Mouse (Mus musculus) hindbrain, postnatal 0 days (tissue): ENCODE measurements around the gene Hist1h4h. TPM values are rescaled to one million over a fixed set of nuclear protein-coding genes. Genes with fewer than 3 reads are reported as not detected.

Experiments used
- ATAC-seq: fragments of 200-750 bp; cut with Nextera tagmentation; 2 replicates; pipeline ENCODE4 v1.8.0; 2017; ENCODE audit warnings: mild to moderate bottlenecking, moderate TSS enrichment, moderate library complexity
- DNase-seq: peaks from one replicate; pipeline ENCODE4 v3.0.0-alpha.2; 2015; ENCODE audit warnings: low spot score
- H3K27ac ChIP-seq: fragments of 300-500 bp; sonication (generic); 2 replicates; pipeline ENCODE4 v1.5.1; 2014; ENCODE audit warnings: mild to moderate bottlenecking
- H3K27me3 ChIP-seq: fragments of 300-500 bp; sonication (generic); 2 replicates; pipeline ENCODE4 v1.6.1; 2014; ENCODE audit warnings: low read length, mixed read lengths; ENCODE audit not compliant: insufficient read depth
- H3K36me3 ChIP-seq: fragments of 300-500 bp; sonication (generic); 2 replicates; pipeline ENCODE4 v1.6.1; 2014; ENCODE audit warnings: low read length, mixed read lengths; ENCODE audit not compliant: insufficient read depth
- H3K4me1 ChIP-seq: fragments of 300-500 bp; sonication (generic); 2 replicates; pipeline ENCODE4 v1.6.1; 2014; ENCODE audit warnings: antibody characterized with exemption, low read length, mixed read lengths; ENCODE audit not compliant: insufficient read depth
- H3K4me2 ChIP-seq: fragments of 300-500 bp; sonication (generic); 2 replicates; pipeline ENCODE4 v1.6.1; 2014; ENCODE audit warnings: low read depth, mild to moderate bottlenecking, low read length, moderate library complexity, mixed read lengths
- H3K4me3 ChIP-seq: fragments of 300-500 bp; sonication (generic); 2 replicates; pipeline ENCODE4 v1.5.1; 2014; ENCODE audit warnings: low read length
- H3K9ac ChIP-seq: fragments of 300-500 bp; sonication (generic); replicated peaks from 2 replicates; pipeline ENCODE4 v1.6.1; 2014; ENCODE audit warnings: mild to moderate bottlenecking, low read length, moderate library complexity, mixed read lengths
- H3K9me3 ChIP-seq: fragments of 300-500 bp; sonication (generic); 2 replicates; pipeline ENCODE4 v1.6.1; 2016; ENCODE audit warnings: low read length, mixed read lengths
- CTCF ChIP-seq: IDR thresholded peaks from 2 replicates; pipeline ENCODE4 v1.5.1; 2016; ENCODE audit warnings: antibody characterized with exemption, control low read depth, low read depth
- WGBS: fragments of 180-500 bp; shearing (Covaris S2); extraction: QIAGEN DNeasy Blood & Tissue Kit; methylation state at CpG from one replicate; pipeline ENCODE4 v1.1.7; 2014; 5-methylcytosine and 5-hydroxymethylcytosine counted together
- polyA plus RNA-seq: library from polyadenylated mRNA; unstranded; fragments of >200 nt; fragmentation: Nextera tagmentation; extraction: Ambion mirVana; gene quantifications from 2 replicates; pipeline ENCODE4 v1.2.1, GENCODE M21; 2015
- total RNA-seq: library from RNA; depleted of rRNA; stranded (reverse); fragments of >200 nt; gene quantifications from 2 replicates; pipeline ENCODE4 v1.2.3, GENCODE M21; 2014

Hist1h4h gene
- total and polyA plus RNA-seq, 2 experiments from 2014 or later, result 4.2 to 3,828 TPM

DNA sequence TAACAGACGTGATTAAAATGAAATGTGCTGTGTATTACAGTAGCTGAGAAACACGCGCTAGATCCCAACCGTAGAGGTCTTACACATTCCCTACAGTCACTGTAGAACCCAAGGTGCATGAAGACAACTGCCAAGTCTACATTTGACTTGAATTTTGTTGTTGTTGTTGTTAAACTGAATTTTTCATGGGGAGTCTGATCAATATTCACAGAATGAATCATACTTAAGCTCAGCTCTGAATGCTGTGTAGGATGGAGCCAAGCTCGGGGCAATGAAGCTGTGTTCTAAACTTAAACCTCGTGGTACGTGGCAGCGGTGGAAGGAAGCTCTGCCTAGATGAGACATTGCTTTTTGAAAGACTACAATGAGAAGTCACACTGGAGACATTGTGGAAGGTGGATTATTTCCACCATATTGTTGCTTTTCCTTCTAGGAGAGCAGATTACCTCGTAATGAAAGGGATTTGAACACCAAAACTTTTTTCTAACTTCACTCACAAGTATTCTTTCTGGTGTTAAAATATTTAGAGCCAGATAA lies 28.8 kb upstream of the Hist1h4h start:
- no peak for TF ChIP-seq CTCF
- 40% methylated on average over 9 of the region's 9 CpGs for WGBS
- no peak overlapping the region for H3K4me2 ChIP-seq

DNA sequence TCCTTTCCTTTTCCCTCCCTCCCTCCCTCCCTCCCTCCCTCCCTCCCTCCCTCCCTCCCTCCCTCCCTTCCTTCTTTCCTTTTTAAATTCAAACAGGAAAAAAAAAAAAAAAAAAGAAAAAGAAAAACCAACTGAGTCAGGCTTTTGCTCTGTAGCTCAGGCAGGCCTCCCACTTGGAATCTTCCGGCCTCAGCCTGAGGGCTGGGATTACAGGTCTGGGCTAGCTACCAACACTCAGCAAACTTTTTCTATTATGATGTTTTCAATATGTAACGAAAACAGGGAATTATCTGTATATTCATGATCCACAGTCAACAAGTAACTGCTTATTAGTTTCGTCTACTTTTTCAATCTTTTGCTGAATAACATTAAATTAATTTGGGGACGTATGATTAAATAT lies 27.9 kb upstream of the Hist1h4h start:
- H3K4me3 ChIP-seq, result no peak overlapping the region
- ATAC-seq (no peak), DNase-seq (no peak)
- H3K4me2 ChIP-seq, result no peak overlapping the region
- H3K27me3 ChIP-seq, result no peaks in the 10 kb centered on the region
- no peak for TF ChIP-seq CTCF
- H3K36me3 ChIP-seq, result no peaks in the 10 kb centered on the region
- WGBS, result 53% methylated on average over 4 of the region's 4 CpGs
- peaks cover 2% of the 10 kb centered on the region; the same call in 1 of the 2 replicates for H3K4me1 ChIP-seq
- no peak overlapping the region for H3K9ac ChIP-seq
- no peaks in the 10 kb centered on the region for H3K9me3 ChIP-seq
- no peak overlapping the region for H3K27ac ChIP-seq

More for the DNA sequence above, 28.8 kb upstream of the Hist1h4h start:
- ATAC-seq (no peak), DNase-seq (no peak)
- Histone ChIP-seq H3K4me1 (peaks cover 2% of the 10 kb centered on the region; the same call in 1 of the 2 replicates), H3K9me3 (no peaks in the 10 kb centered on the region), H3K4me3 (no peak overlapping the region), H3K27me3 (no peaks in the 10 kb centered on the region), H3K27ac (no peak overlapping the region), H3K9ac (no peak overlapping the region), H3K36me3 (no peaks in the 10 kb centered on the region)

GRCm38 (mm10) chr13:23503797-23504196 lies 27.1 kb upstream of the Hist1h4h start:
- Histone ChIP-seq H3K9me3 (no peaks in the 10 kb centered on the region), H3K4me2 (peak overlapping the region; percentile 22), H3K27ac (no peak overlapping the region), H3K27me3 (no peaks in the 10 kb centered on the region), H3K4me3 (no peak overlapping the region), H3K36me3 (no peaks in the 10 kb centered on the region), H3K9ac (no peak overlapping the region), H3K4me1 (peaks cover 2% of the 10 kb centered on the region; the same call in 1 of the 2 replicates)
- ATAC-seq (peak; percentile 74; the same call in 1 of the 2 replicates), DNase-seq (peak; percentile 77)
- 3% methylated on average over 9 of the region's 9 CpGs for WGBS
- TF ChIP-seq CTCF, result no peak

GRCm38 (mm10) chr13:23505662-23506345 lies 25.0 kb upstream of the Hist1h4h start:
- WGBS, result 11% methylated on average over 14 of the region's 14 CpGs
- ATAC-seq (no peak), DNase-seq (no peak)
- Histone ChIP-seq H3K9ac (no peak overlapping the region), H3K4me1 (peaks cover 2% of the 10 kb centered on the region; the same call in 1 of the 2 replicates), H3K4me3 (0 out of 2 replicates have a peak overlapping the region, but pooled peaks have one; percentile 3), H3K36me3 (no peaks in the 10 kb centered on the region), H3K4me2 (peak overlapping the region; percentile 45), H3K27ac (no peak overlapping the region), H3K27me3 (no peaks in the 10 kb centered on the region), H3K9me3 (no peaks in the 10 kb centered on the region)
- no peak for TF ChIP-seq CTCF

GRCm38 (mm10) chr13:23506351-23506750 lies 24.5 kb upstream of the Hist1h4h start:
- no peaks in the 10 kb centered on the region for H3K9me3 ChIP-seq
- no peaks in the 10 kb centered on the region for H3K27me3 ChIP-seq
- H3K4me2 ChIP-seq, result peak overlapping the region; percentile 45
- WGBS, result 14% methylated on average over 13 of the region's 13 CpGs
- H3K9ac ChIP-seq, result no peak overlapping the region
- H3K4me1 ChIP-seq, result peaks cover 2% of the 10 kb centered on the region; the same call in 1 of the 2 replicates
- ATAC-seq (no peak), DNase-seq (peak; percentile 58)
- no peak overlapping the region for H3K27ac ChIP-seq
- H3K4me3 ChIP-seq, result 0 out of 2 replicates have a peak overlapping the region, but pooled peaks have one; percentile 3
- no peak for TF ChIP-seq CTCF
- no peaks in the 10 kb centered on the region for H3K36me3 ChIP-seq

DNA sequence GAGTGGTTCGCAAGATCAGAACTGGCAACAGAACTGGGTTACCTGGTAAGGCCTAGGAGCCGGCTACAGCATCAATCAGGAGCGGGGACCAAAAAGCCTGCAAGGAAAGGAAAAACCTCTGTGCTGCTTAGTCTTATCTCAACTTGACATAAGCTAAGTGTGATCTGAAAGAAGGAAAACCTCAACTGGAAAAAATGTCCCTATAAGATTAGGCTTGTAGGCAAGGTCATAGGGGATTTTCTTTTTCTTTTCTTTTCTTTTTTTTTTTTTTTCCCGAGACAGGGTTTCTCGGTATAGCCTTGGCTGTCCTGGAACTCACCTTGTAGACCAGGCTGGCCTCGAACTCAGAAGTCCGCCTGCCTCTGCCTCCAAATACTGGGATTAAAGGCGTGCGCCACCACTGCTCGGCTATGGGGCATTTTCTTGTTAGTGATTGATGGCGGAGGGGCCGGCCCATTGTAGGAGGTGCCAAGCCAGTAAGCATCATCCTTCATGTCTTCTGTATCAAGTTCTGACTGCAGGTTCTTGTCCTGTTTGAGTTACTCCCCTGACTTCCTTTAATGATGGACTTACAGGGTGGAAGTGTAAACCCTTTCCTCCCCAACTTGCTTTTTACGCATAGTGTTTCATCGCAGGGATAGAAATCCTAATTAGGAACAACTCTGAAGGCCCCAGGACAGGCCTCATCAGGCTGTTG lies 23.9 kb upstream of the Hist1h4h start:
- Histone ChIP-seq H3K27me3 (no peaks in the 10 kb centered on the region), H3K4me3 (no peak overlapping the region), H3K9me3 (no peaks in the 10 kb centered on the region), H3K4me2 (peak overlapping the region; percentile 10; the same call in 1 of the 2 replicates), H3K36me3 (no peaks in the 10 kb centered on the region), H3K27ac (no peak overlapping the region), H3K9ac (no peak overlapping the region), H3K4me1 (peaks cover 2% of the 10 kb centered on the region; the same call in 1 of the 2 replicates)
- 28% methylated on average over 14 of the region's 14 CpGs for WGBS
- TF ChIP-seq CTCF, result no peak
- DNase-seq (no peak), ATAC-seq (no peak)
